Mouse (Mus musculus) layer of hippocampus, postnatal 25 days (tissue): ENCODE measurements around the gene Acad9. TPM values are rescaled to one million over a fixed set of nuclear protein-coding genes. Genes with fewer than 3 reads are reported as not detected.

Experiments
- DNase-seq, 2 experiments: peaks; one replicate each; pipeline ENCODE4 v3.0.0; 2022; ENCODE audit warnings: mixed read lengths in 2 of 2, low spot score in 1 of 2; ENCODE audit errors: extremely low spot score in 1 of 2
- total RNA-seq, 2 experiments: library from RNA; stranded (reverse); gene quantifications; 2 replicates each; pipeline ENCODE4 v1.2.3; 2021

Gene Acad9
- 10 to 100 TPM; 44.9 to 47.2 TPM for total RNA-seq

DNA sequence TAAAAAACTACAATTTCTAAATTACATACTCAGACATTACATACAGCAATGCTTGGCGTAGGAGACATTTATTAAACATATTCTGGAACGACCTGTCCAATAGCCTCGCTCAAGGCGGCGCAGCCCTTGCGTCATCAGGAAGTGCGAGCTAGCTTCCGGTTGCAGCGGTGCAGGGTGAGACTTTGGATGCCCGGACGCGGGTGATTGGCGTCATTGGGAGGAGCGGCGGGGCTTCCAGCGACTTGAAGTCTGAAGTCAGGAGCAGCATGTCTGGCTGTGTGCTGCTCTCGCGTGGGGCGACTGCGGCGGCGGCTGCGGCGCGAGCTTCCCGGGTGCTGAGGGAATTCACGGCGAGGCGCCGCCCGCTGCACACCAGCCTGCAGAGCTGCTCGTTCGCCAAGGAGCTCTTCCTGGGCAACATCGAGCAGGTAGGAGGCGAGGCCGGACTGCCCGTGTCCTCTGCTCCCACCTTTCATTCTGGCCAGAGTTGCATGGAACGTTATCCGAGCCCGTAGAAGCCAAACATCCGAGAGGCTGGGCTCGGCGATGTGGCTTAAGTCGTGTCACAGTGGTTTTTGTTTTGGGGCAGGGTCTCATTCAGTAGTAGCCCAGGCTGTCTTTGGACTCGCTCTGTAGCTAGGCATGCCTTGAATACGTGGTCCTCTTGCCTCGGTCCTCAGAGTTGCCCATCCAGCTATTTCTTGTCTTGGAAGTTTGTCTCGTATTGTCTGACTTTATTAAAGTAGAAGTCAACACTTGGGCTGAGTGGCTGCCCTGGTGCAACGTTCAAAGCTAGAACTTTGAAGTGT, at the start of gene Acad9:
Gene Acad9 (plus strand): TSS at position 137 of the 809 bp plus-strand sequence.
- DNase-seq, result peak; percentile 89 to 95

- DNase-seq, result no peak
Observed at GRCm38 (mm10) chr3:36025732-36026131, 40.0 kb upstream of the Acad9 start.

DNA sequence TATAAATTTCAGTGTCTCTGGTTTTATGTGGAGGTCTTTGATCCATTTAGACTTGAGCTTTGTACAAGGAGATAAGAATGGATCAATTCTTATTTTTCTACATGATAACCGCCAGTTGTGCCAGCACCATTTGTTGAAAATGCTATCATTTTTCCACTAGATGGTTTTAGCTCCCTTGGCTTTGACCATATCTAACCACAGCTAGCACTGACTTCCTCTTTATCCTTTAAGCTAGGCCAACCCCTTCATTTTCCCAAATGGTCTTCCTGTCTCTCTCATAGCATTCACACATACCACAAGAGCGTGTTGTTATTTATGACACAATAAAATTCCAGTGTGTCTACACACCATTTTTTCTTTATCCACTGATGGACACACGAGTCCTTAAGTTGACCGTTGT, 35.8 kb upstream of the Acad9 start:
- no peak for DNase-seq

- no peak for DNase-seq
Observed at GRCm38 (mm10) chr3:36031740-36032510, 33.9 kb upstream of the Acad9 start.

- no peak for DNase-seq
Observed at GRCm38 (mm10) chr3:36044520-36044919, 21.3 kb upstream of the Acad9 start.

DNA sequence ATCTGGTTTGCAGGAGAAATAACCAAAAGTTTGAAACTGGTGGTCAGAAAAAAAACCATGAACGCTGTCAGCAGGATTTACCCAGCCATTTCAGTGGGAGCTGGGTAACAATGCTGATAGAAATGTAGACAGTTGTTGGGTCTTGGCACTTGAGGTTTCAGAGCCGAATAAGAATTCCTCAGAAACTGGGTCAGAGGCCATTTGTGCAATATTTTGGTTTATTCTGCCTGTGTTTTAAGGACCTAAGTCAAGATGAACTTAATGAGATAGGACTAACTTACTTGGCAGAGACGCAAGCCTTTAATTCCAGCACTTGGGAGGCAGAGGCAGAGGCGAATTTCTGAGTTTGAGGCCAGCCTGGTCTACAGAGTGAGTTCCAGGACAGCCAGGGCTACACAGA, 20.7 kb upstream of the Acad9 start:
- DNase-seq, result no peak

DNA sequence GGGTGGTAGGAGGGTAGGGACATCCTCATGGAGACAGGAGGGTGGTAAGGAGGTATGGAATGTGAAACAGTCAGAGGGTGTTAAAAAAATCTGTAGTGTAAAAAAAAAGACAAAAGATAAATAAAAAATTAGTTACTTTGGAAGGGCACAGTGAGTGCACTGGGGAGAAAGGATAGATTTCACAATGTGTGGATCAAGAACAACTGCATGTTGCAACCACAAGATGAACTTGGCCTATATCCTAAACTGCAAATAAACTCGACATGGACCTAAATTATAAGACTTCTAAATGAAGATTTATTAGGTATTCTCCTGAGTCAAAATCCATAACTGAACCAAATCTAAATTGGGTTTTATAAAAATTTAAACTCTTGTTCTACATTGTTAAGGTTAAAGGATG, 16.7 kb upstream of the Acad9 start:
- no peak for DNase-seq

DNA sequence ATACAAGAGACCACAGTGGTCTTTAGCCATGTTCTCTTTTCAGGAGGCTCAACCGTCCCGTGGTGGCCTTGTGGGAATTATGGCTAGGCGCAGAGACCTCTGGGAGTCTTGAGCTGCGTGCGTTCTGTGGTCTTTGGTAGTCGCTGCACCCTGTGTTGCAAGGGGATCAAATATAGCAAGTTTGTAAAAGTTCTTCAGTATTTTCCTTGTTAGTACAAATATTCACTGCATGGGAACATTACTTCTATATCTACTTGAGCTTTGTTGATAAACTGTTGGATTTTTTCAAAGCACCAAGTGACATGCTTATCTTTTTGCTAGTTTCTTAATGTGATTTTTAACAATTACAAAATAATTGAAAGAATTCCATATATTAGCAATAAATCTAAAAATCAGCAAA, 12.3 kb upstream of the Acad9 start, which contains the start of gene Ccdc144b:
Gene Ccdc144b (minus strand): TSS at position 101 of the 400 bp plus-strand sequence.
- DNase-seq, result no peak

- peak; percentile 38 to 71 for DNase-seq
Observed at GRCm38 (mm10) chr3:36060096-36060850, 5.5 kb upstream of the Acad9 start.

- no peak for DNase-seq
Observed at GRCm38 (mm10) chr3:36064592-36065061, 1.2 kb upstream of the Acad9 start.

- DNase-seq, result no peak
Observed at GRCm38 (mm10) chr3:36065166-36065565, 613 bp upstream of the Acad9 start.

GRCm38 (mm10) chr3:36067731-36068130, 2.0 kb downstream of the Acad9 start:
- DNase-seq, result no peak

DNA sequence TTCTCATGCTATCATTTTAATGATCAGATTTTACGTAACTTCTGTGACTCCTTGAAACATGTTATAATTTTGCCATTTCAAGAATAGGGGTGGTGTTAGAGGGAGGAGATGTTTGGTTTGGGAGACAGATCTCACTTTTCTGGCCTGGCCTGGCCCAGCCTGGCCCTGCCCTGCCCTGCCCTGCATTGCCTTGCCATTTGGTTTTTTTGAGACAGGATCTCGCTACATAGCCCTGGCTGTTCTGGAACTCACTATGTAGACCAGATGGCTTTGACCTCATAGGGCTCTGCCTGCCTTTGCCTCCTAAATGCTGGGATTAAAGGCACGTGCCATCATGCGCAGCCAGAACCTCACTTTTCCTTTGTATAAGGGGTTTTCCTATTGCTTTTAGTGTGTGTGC, 4.7 kb downstream of the Acad9 start:
- no peak for DNase-seq

GRCm38 (mm10) chr3:36071047-36071446, 5.3 kb downstream of the Acad9 start:
- DNase-seq, result no peak

GRCm38 (mm10) chr3:36074231-36074630, 8.5 kb downstream of the Acad9 start:
- no peak for DNase-seq

DNA sequence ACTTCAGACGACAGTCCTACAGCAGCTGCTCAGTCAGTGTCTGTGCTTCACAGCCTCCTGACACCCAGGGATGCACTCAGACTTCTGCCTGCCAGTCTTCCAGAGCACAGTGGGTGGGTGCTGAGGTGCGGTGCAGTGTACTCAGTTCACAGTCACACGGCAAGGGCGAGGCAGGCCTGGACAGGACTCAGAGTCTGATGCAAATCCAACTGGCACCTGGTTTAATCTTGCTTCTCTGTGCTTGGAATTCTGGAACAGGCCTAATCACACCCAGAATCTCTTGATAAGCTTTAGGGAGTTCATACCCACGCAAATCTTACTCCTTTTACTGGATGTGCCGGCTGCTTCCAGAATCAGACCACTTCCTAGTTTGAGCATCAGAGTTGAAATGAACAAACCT, 9.7 kb downstream of the Acad9 start:
- DNase-seq, result no peak

GRCm38 (mm10) chr3:36077386-36077785, 11.6 kb downstream of the Acad9 start:
- DNase-seq, result no peak

- DNase-seq, result no peak
Observed at GRCm38 (mm10) chr3:36079886-36080285, 14.1 kb downstream of the Acad9 start.

- DNase-seq, result no peak
Observed at GRCm38 (mm10) chr3:36080741-36081140, 15.0 kb downstream of the Acad9 start.

DNA sequence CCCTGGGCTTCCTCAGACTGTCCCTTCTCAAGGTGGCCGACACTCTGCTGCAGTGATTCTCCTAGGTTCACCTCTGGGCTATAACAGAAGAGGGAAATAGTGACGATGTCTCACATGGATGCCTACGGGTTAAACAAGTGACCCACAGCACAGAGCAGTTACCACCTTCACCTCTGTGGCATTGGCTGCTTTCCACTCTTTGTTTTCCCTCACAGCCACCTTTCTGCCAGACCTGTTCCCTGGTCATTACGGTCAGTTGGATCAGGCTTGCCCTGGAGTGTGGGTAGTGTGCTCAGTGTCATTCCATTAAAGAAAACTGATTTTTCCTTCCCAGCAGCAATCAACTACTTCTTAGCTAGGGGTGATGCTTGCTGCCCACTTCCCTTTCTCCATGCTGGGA, 17.1 kb downstream of the Acad9 start:
- no peak for DNase-seq

- no peak for DNase-seq
Observed at GRCm38 (mm10) chr3:36083381-36083780, 17.6 kb downstream of the Acad9 start.
